Mouse (Mus musculus) cortical plate, adult 2 months (tissue): Measurements from ENCODE around the gene Mns1.

Source experiments
- CTCF ChIP-seq: fragments of 200-500 bp; IDR thresholded peaks from 2 replicates; pipeline ENCODE4 v1.5.1; 2011; ENCODE audit warnings: mild to moderate bottlenecking, control low read depth, low read length; ENCODE audit not compliant: insufficient read depth; ENCODE audit errors: extremely low read depth
- POLR2A ChIP-seq: fragments of 200-500 bp; IDR thresholded peaks from 2 replicates; pipeline ENCODE4 v1.6.1; 2011; ENCODE audit warnings: mild to moderate bottlenecking, low read length, control low read depth; ENCODE audit not compliant: insufficient read depth; ENCODE audit errors: extremely low read depth

DNA sequence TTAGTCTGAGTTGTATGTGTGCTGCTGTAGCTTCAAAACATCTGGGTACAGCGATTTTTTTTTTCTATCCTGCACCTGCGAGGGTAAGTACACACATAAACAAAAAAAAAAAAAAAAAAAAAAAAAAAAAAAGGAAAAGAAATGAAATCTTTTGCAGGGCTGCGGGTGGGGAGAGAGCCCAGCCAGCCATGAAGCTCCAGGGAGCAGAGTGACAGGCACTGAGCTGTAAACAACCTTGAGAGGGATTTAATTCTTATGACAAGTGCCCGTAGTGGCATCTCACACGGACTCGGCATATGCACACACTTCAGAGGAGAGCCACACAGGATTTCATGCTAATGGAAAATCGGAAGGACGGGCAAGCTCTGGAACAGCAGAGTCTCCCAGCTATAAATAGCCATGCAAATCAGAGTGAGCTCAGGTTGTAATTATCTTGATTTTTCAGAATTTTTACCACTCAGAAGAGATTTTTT is 43.9 kb upstream of the Mns1 start:
- no peak for TF ChIP-seq CTCF
- TF ChIP-seq POLR2A: no peak
